Mouse (Mus musculus): ENCODE measurements around the gene Itga1. TPM values are rescaled to one million over a fixed set of nuclear protein-coding genes. Genes with fewer than 3 reads are reported as not detected.

Gene Itga1
- polyA plus RNA-seq, 1 experiment, result 8.6 TPM

DNA sequence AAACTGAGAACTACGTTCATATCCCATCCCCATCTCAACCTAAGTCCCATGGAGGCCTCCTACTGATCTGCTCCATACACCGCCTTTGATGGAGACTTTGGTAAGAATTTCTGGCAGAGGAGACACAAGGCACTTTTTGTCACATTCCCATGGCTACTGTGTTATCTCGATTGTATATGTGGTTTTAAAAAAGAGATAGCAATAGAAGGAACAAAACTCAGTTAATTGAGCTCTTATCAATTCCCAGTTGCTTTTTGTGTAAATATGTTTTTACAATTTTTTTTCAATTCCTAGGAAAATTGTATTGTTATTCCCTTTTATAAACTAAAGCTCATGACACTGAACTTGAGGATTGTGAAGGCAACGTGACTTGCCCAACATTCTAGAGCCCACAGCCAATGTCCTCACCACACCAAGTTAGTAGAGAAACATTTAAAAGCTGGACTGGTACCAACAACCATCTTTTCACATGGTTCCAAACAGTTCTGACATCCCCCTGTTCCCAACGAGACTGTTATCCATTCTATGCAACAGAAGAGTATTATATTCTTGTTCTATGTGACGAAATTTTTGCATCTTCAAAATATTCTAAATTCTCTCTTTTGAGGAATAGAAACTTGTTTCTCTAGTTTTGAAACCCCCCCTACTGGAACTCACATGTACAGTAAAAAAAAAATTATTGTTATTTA lies 22.6 kb downstream of the Itga1 start:
- H3K4me1 ChIP-seq (ENCODE audit: control insufficient read depth, insufficient read depth, low read length), result no peaks in the 10 kb centered on the region
- no peak for TF ChIP-seq CTCF (IDR thresholded peaks at IDR 0.05; ENCODE audit: control insufficient read depth, insufficient read depth, insufficient replicate concordance, low read depth, low read length)
- TF ChIP-seq POLR2A (IDR thresholded peaks at IDR 0.05; ENCODE audit: control insufficient read depth, low read depth, low read length), result no peak
- no peak overlapping the region for H3K4me3 ChIP-seq (ENCODE audit: control insufficient read depth, low read depth, low read length)
- no peaks in the 10 kb centered on the region for H3K36me3 ChIP-seq (ENCODE audit: control insufficient read depth, insufficient read depth, low read length)
- no peak overlapping the region for H3K27ac ChIP-seq (ENCODE audit: control insufficient read depth, insufficient read depth, low read depth, low read length)
- no peaks in the 10 kb centered on the region for H3K27me3 ChIP-seq (ENCODE audit: control insufficient read depth, insufficient read depth, low read length)

DNA sequence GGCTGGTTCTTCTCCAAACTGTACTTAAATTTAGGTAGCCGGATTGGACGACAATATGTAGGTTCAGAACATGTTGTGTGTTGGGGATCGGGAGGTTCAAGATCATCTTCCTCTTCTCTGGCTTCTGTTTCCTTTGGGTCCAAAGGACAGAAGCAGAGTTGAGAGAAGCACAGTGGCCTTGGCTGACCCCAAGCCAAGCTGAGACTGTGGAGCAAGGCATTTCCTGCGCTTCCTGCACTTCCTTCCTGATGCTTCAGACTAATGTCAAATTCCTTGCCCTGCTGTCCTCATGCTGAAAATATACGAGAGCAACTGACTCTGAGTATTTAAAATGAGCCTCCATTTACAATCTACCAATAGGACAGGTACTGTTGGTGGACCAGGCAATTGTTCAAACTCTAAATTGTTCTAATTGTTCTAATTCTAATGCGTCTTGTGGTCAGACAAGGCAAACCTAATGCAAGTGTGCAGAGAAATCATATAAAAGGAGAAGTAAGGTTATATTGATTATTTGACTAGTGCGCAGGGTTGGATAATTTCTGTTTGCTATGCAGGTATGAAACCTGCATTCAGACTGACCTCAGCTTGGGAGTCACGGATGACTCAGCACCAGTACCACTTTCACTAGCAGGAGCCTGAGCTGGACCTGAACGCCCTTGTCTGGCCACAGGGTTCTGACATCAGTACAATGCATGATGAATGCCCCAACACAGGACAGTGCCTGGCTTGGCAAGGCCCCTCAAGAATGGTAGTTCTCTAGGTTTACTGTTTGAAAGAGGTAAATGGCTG lies 24.2 kb downstream of the Itga1 start:
- Histone ChIP-seq H3K4me3 (ENCODE audit: control insufficient read depth, low read depth, low read length) (no peak overlapping the region), H3K27me3 (ENCODE audit: control insufficient read depth, insufficient read depth, low read length) (no peaks in the 10 kb centered on the region), H3K36me3 (ENCODE audit: control insufficient read depth, insufficient read depth, low read length) (no peaks in the 10 kb centered on the region), H3K4me1 (ENCODE audit: control insufficient read depth, insufficient read depth, low read length) (no peaks in the 10 kb centered on the region), H3K27ac (ENCODE audit: control insufficient read depth, insufficient read depth, low read depth, low read length) (no peak overlapping the region)
- TF ChIP-seq POLR2A (IDR thresholded peaks at IDR 0.05; ENCODE audit: control insufficient read depth, low read depth, low read length) (no peak), CTCF (IDR thresholded peaks at IDR 0.05; ENCODE audit: control insufficient read depth, insufficient read depth, insufficient replicate concordance, low read depth, low read length) (no peak)

- TF ChIP-seq POLR2A (IDR thresholded peaks at IDR 0.05; ENCODE audit: control insufficient read depth, low read depth, low read length), result no peak
- TF ChIP-seq CTCF (IDR thresholded peaks at IDR 0.05; ENCODE audit: control insufficient read depth, insufficient read depth, insufficient replicate concordance, low read depth, low read length), result no peak
- Histone ChIP-seq H3K4me3 (ENCODE audit: control insufficient read depth, low read depth, low read length) (no peak overlapping the region), H3K27me3 (ENCODE audit: control insufficient read depth, insufficient read depth, low read length) (no peaks in the 10 kb centered on the region), H3K4me1 (ENCODE audit: control insufficient read depth, insufficient read depth, low read length) (no peaks in the 10 kb centered on the region), H3K27ac (ENCODE audit: control insufficient read depth, insufficient read depth, low read depth, low read length) (no peak overlapping the region), H3K36me3 (ENCODE audit: control insufficient read depth, insufficient read depth, low read length) (no peaks in the 10 kb centered on the region)
Measured at GRCm38 (mm10) chr13:115072386-115072785, 29.4 kb downstream of the Itga1 start.

- H3K27ac ChIP-seq (ENCODE audit: control insufficient read depth, insufficient read depth, low read depth, low read length), result no peak overlapping the region
- no peaks in the 10 kb centered on the region for H3K27me3 ChIP-seq (ENCODE audit: control insufficient read depth, insufficient read depth, low read length)
- no peak for TF ChIP-seq CTCF (IDR thresholded peaks at IDR 0.05; ENCODE audit: control insufficient read depth, insufficient read depth, insufficient replicate concordance, low read depth, low read length)
- no peak for TF ChIP-seq POLR2A (IDR thresholded peaks at IDR 0.05; ENCODE audit: control insufficient read depth, low read depth, low read length)
- no peaks in the 10 kb centered on the region for H3K4me1 ChIP-seq (ENCODE audit: control insufficient read depth, insufficient read depth, low read length)
- H3K4me3 ChIP-seq (ENCODE audit: control insufficient read depth, low read depth, low read length), result no peak overlapping the region
- H3K36me3 ChIP-seq (ENCODE audit: control insufficient read depth, insufficient read depth, low read length), result no peaks in the 10 kb centered on the region
Measured at GRCm38 (mm10) chr13:115071431-115071830, 30.3 kb downstream of the Itga1 start.

DNA sequence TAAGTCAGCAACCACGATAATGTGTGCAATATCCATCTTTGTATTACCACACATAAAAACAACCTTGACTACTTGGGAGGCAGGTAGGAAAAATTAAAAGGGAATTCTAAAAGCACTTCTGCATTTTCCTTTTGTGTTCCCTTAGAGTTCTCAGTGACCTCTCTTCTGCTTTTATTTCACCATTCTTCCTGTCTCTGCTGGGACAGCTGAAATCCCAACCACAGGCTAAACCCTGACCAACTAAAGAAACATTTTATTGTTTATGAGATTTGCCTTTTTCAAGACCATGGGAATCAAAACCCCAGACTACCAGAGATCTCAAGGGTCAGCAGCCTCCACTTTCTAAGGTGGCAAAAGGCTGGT lies 33.8 kb downstream of the Itga1 start:
- TF ChIP-seq CTCF (IDR thresholded peaks at IDR 0.05; ENCODE audit: control insufficient read depth, insufficient read depth, insufficient replicate concordance, low read depth, low read length) (no peak), POLR2A (IDR thresholded peaks at IDR 0.05; ENCODE audit: control insufficient read depth, low read depth, low read length) (no peak)
- no peak overlapping the region for H3K27ac ChIP-seq (ENCODE audit: control insufficient read depth, insufficient read depth, low read depth, low read length)
- no peaks in the 10 kb centered on the region for H3K27me3 ChIP-seq (ENCODE audit: control insufficient read depth, insufficient read depth, low read length)
- H3K4me1 ChIP-seq (ENCODE audit: control insufficient read depth, insufficient read depth, low read length), result peaks cover 3% of the 10 kb centered on the region
- no peaks in the 10 kb centered on the region for H3K36me3 ChIP-seq (ENCODE audit: control insufficient read depth, insufficient read depth, low read length)
- no peak overlapping the region for H3K4me3 ChIP-seq (ENCODE audit: control insufficient read depth, low read depth, low read length)

DNA sequence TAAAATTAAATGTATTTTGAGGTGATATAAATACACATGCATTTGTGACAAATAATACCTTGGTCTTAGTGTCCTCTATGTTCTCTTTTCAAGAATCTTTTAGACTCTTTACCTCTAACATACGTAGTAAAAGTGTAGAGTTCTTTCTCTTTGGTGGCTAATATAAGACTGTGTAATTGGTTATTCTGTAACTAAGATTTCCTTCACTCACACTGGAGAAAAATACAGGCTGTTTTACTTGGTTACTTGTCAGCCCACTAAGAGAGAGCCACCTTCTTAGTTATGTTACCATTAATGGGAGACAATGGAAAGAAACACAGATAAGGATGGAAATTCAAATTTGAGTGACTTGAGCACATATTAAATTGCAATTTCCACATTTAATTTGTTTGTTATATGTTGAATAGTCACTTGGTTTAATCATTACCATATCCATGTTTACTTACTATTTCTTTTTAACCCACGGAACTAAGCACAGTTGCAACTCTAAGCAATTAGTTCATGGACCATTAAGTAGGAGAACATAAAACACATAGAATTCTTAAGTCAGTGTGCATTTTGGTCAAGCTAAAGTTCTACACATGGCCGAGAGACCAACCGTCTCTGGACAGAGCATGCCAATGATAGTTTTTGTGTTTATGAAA lies 34.3 kb downstream of the Itga1 start:
- no peaks in the 10 kb centered on the region for H3K27me3 ChIP-seq (ENCODE audit: control insufficient read depth, insufficient read depth, low read length)
- H3K4me1 ChIP-seq (ENCODE audit: control insufficient read depth, insufficient read depth, low read length), result peaks cover 3% of the 10 kb centered on the region
- H3K27ac ChIP-seq (ENCODE audit: control insufficient read depth, insufficient read depth, low read depth, low read length), result no peak overlapping the region
- TF ChIP-seq CTCF (IDR thresholded peaks at IDR 0.05; ENCODE audit: control insufficient read depth, insufficient read depth, insufficient replicate concordance, low read depth, low read length) (no peak), POLR2A (IDR thresholded peaks at IDR 0.05; ENCODE audit: control insufficient read depth, low read depth, low read length) (no peak)
- H3K4me3 ChIP-seq (ENCODE audit: control insufficient read depth, low read depth, low read length), result no peak overlapping the region
- H3K36me3 ChIP-seq (ENCODE audit: control insufficient read depth, insufficient read depth, low read length), result no peaks in the 10 kb centered on the region

DNA sequence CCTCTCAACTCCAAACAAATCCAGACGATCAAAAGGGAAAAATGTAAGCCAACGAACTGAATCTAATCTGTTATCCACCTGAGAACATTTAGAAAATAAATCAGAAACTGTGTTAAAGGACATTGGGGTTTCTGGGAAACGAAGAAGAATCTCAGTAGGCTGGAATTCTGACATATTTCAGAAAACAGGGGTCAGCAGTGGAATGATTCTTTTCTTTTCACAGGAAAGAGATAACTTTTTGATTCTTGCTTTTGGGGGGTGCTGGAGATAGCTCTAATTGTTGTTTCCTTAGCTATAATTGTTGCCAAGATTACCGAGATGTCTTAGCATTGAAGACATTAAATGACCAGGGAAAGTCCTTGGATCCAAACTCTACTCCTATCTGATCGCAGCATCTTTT lies 44.2 kb downstream of the Itga1 start:
- H3K4me3 ChIP-seq (ENCODE audit: control insufficient read depth, low read depth, low read length), result no peak overlapping the region
- H3K27ac ChIP-seq (ENCODE audit: control insufficient read depth, insufficient read depth, low read depth, low read length), result no peak overlapping the region
- no peaks in the 10 kb centered on the region for H3K36me3 ChIP-seq (ENCODE audit: control insufficient read depth, insufficient read depth, low read length)
- no peaks in the 10 kb centered on the region for H3K27me3 ChIP-seq (ENCODE audit: control insufficient read depth, insufficient read depth, low read length)
- H3K4me1 ChIP-seq (ENCODE audit: control insufficient read depth, insufficient read depth, low read length), result no peaks in the 10 kb centered on the region
- TF ChIP-seq CTCF (IDR thresholded peaks at IDR 0.05; ENCODE audit: control insufficient read depth, insufficient read depth, insufficient replicate concordance, low read depth, low read length) (no peak), POLR2A (IDR thresholded peaks at IDR 0.05; ENCODE audit: control insufficient read depth, low read depth, low read length) (no peak)

Data from testis, adult 2 months (tissue).